Mouse (Mus musculus) neural tube, embryonic 11.5 days (tissue): ENCODE data around the gene Amt. TPM values are rescaled to one million over a fixed set of nuclear protein-coding genes. Genes with fewer than 3 reads are reported as not detected.

Source experiments
- ATAC-seq: fragments of 200-750 bp; cut with Nextera tagmentation; 2 replicates; pipeline ENCODE4 v1.8.0; 2017; ENCODE audit warnings: moderate number of reproducible peaks, mild to moderate bottlenecking, moderate TSS enrichment, moderate library complexity; ENCODE audit not compliant: insufficient read depth, low FRiP score, low TSS enrichment
- DNase-seq: peaks from one replicate; pipeline ENCODE4 v3.0.0-alpha.2; 2015; ENCODE audit warnings: low spot score
- H3K27ac ChIP-seq: fragments of 300-500 bp; sonication (generic); 2 replicates; pipeline ENCODE4 v1.5.1; 2014; ENCODE audit warnings: low read depth, mild to moderate bottlenecking, low read length
- H3K27me3 ChIP-seq: fragments of 300-500 bp; sonication (generic); 2 replicates; pipeline ENCODE4 v1.6.1; 2014; ENCODE audit warnings: mild to moderate bottlenecking, low read length, mixed read lengths; ENCODE audit not compliant: control insufficient read depth, insufficient read depth
- H3K36me3 ChIP-seq: fragments of 300-500 bp; sonication (generic); 2 replicates; pipeline ENCODE4 v1.6.1; 2014; ENCODE audit warnings: mild to moderate bottlenecking, low read length, moderate library complexity, mixed read lengths; ENCODE audit not compliant: control insufficient read depth, insufficient read depth
- H3K4me1 ChIP-seq: fragments of 300-500 bp; sonication (generic); 2 replicates; pipeline ENCODE4 v1.6.1; 2014; ENCODE audit warnings: low read length, mixed read lengths; ENCODE audit not compliant: control insufficient read depth, insufficient read depth
- H3K4me2 ChIP-seq: fragments of 300-500 bp; sonication (generic); 2 replicates; pipeline ENCODE4 v1.6.1; 2014; ENCODE audit warnings: low read depth, mild to moderate bottlenecking, moderate library complexity
- H3K4me3 ChIP-seq: fragments of 300-500 bp; sonication (generic); 2 replicates; pipeline ENCODE4 v1.5.1; 2014; ENCODE audit warnings: low read depth, low read length
- H3K9ac ChIP-seq: fragments of 300-500 bp; sonication (generic); 2 replicates; pipeline ENCODE4 v1.6.1; 2014; ENCODE audit warnings: mild to moderate bottlenecking, low read length
- H3K9me3 ChIP-seq: fragments of 300-500 bp; sonication (generic); 2 replicates; pipeline ENCODE4 v1.6.1; 2016; ENCODE audit warnings: low read length; ENCODE audit not compliant: control insufficient read depth
- WGBS: fragments of 180-500 bp; shearing (Covaris S2); extraction: QIAGEN DNeasy Blood & Tissue Kit; methylation state at CpG from one replicate; pipeline ENCODE4 v1.1.7; 2014; 5-methylcytosine and 5-hydroxymethylcytosine counted together
- polyA plus RNA-seq: library from polyadenylated mRNA; unstranded; fragments of >200 nt; fragmentation: Nextera tagmentation; extraction: Ambion mirVana; gene quantifications from 2 replicates; pipeline ENCODE4 v1.2.1, GENCODE M21; 2014

Gene Amt
- polyA plus RNA-seq, 1 experiment from 2014 or later = 18.9 TPM

DNA sequence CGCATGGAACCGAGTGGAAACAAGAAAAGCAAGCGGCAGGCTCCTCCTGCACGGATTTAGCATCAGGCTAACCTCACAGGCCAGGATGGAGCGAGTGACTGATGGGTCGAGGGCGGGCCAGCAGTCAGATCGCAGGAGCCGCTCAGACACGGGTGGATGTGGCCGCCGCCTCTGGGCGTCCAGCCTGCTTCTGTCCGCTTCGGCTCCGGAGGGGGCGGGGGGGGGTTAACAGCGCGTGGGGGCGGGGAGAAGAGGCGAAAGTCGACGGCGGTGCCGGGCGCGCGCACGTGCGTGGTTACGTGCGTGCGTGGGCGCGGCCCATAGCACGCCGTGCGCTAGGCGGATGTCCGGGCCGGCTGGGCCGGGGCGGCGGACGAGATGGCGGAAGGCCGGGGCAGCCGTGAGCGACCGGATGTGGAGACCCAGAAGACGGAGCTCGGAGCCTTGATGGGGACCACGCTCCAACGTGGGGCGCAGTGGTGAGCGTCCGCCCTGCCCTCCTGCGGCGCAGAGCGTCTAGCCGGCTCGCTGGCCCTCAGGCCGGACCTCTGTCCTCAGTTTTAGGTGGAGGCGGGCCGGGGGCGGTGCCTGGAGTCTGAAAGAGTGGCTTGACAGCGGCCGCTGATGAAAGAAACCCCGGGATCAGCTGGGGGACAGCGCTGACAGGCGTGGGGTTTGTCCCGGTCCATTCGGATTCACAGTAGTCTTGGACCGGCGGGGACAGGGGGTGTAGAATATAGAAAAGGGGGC lies 51.1 kb downstream of the Amt start, which contains the start of gene Usp4:
Usp4 (plus strand) TSS at position 314 of the 750 bp plus-strand sequence.
- under 1% methylated on average over 71 of the region's 75 CpGs for WGBS
- peak; percentile 95 for DNase-seq
- peak; percentile 94 for ATAC-seq
- Histone ChIP-seq H3K4me2 (peak within 1 kb of the TSS; percentile 75), H3K4me1 (peaks cover 2% of the 10 kb centered on the region; the same call in 1 of the 2 replicates), H3K4me3 (peak within 1 kb of the TSS; percentile 62), H3K27me3 (no peaks in the 10 kb centered on the region), H3K36me3 (peaks cover 15% of the 10 kb centered on the region), H3K27ac (peak within 1 kb of the TSS; percentile 95), H3K9ac (peak within 1 kb of the TSS; percentile 87), H3K9me3 (no peaks in the 10 kb centered on the region)

DNA sequence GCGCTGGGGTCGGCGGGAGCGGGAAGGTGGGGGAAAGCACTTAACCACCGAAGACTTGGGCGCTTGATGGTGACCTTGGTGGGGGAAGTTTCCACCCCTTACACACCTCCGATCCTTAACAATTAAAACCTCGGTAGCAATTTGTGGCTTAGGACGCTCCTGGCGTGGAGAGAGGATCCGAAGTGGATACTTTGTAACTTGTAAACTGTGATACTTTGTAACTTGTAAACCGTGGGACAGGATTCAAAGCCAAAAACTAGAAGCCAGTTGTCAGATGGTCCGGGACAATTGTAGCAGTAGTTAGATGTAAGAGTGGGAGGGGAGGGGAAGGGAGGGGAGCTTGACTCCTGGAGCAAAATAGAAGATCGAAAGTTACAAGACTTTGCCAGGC lies 51.6 kb downstream of the Amt start:
- Histone ChIP-seq H3K9me3 (no peaks in the 10 kb centered on the region), H3K27me3 (no peaks in the 10 kb centered on the region), H3K4me2 (peak overlapping the region; percentile 75), H3K36me3 (peaks cover 15% of the 10 kb centered on the region), H3K27ac (peak overlapping the region; percentile 95), H3K4me1 (peaks cover 2% of the 10 kb centered on the region; the same call in 1 of the 2 replicates), H3K9ac (peak overlapping the region; percentile 87), H3K4me3 (peak overlapping the region; percentile 62)
- WGBS = 8% methylated on average over 14 of the region's 14 CpGs
- DNase-seq (no peak), ATAC-seq (no peak)

DNA sequence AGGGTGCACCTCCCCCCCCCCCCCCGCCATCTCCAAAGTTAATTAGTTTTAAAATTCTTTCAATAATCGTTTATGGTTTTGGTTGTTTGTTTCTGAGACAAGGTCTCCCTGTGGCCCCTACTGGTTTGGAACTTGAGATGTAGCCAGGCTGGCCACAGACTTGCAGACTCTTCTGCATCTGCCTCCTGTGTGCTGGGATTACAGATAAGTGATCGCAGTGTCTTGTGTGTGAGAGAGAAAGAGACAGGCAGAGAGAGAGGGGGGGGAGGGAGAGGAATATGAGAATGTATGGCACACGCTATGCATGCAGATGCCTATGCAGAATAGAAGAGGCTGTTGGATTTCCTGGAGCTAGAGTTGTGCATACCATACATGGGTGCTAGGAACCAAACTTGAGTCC lies 53.1 kb downstream of the Amt start:
- H3K4me3 ChIP-seq = no peak overlapping the region
- DNase-seq (no peak), ATAC-seq (no peak)
- 89% methylated on average over 3 of the region's 4 CpGs for WGBS
- H3K4me2 ChIP-seq = no peak overlapping the region
- no peak overlapping the region for H3K27ac ChIP-seq
- peaks cover 18% of the 10 kb centered on the region for H3K36me3 ChIP-seq
- H3K9ac ChIP-seq = no peak overlapping the region
- peaks cover 2% of the 10 kb centered on the region; the same call in 1 of the 2 replicates for H3K4me1 ChIP-seq
- no peaks in the 10 kb centered on the region for H3K9me3 ChIP-seq
- H3K27me3 ChIP-seq = no peaks in the 10 kb centered on the region

Other genes with a start within 250 kb of the Amt start
- 21.7 and 23.6 TPM in 2 replicates for gene Gmppb, start 247.6 kb upstream of the Amt start, polyA plus RNA-seq
- 2.7 and 2.8 TPM in 2 replicates for gene Amigo3, start 243.7 kb upstream of the Amt start, polyA plus RNA-seq
- gene Mst1, start 216.4 kb upstream of the Amt start, polyA plus RNA-seq = 0.49 and 1.0 TPM in 2 replicates
- 31.6 and 35.9 TPM in 2 replicates for gene Rnf123, start 213.5 kb upstream of the Amt start, polyA plus RNA-seq
- gene Apeh, start 202.2 kb upstream of the Amt start, polyA plus RNA-seq = 54.3 and 62.7 TPM in 2 replicates
- gene Bsn, start 106.5 kb upstream of the Amt start, polyA plus RNA-seq = 3.0 and 4.3 TPM in 2 replicates
- gene Dag1, start 32.9 kb upstream of the Amt start, polyA plus RNA-seq = 62.4 and 65.9 TPM in 2 replicates
- 63.8 and 65.1 TPM in 2 replicates for gene Nicn1, start 6.4 kb upstream of the Amt start, polyA plus RNA-seq
- gene Rhoa, start 9.3 kb downstream of the Amt start, polyA plus RNA-seq = 236 and 274 TPM in 2 replicates
- gene Tcta, start 9.3 kb downstream of the Amt start, polyA plus RNA-seq = 30.8 and 31.4 TPM in 2 replicates
- 700 and 705 TPM in 2 replicates for gene Gpx1, start 42.0 kb downstream of the Amt start, polyA plus RNA-seq
- gene Usp4, start 51.0 kb downstream of the Amt start, polyA plus RNA-seq = 141 and 145 TPM in 2 replicates
- gene 1700102P08Rik, start 96.0 kb downstream of the Amt start, polyA plus RNA-seq = 0.84 and 1.3 TPM in 2 replicates
- 0.62 and 0.77 TPM in 2 replicates for gene Ccdc36, start 131.6 kb downstream of the Amt start, polyA plus RNA-seq
- not detected in 2 replicates for gene BC048562, start 139.6 kb downstream of the Amt start, polyA plus RNA-seq
- 50.2 and 58.2 TPM in 2 replicates for gene Ccdc71, start 163.7 kb downstream of the Amt start, polyA plus RNA-seq
- gene Klhdc8b, start 164.7 kb downstream of the Amt start, polyA plus RNA-seq = 25.4 and 28.9 TPM in 2 replicates
- 17.2 and 18.1 TPM in 2 replicates for gene Lamb2, start 182.9 kb downstream of the Amt start, polyA plus RNA-seq
- 73.8 and 79.9 TPM in 2 replicates for gene Usp19, start 193.7 kb downstream of the Amt start, polyA plus RNA-seq
- gene Qars, start 210.9 kb downstream of the Amt start, polyA plus RNA-seq = 120 and 129 TPM in 2 replicates
- 164 and 169 TPM in 2 replicates for gene Qrich1, start 220.0 kb downstream of the Amt start, polyA plus RNA-seq